Mouse (Mus musculus) thymus, adult 18-20 months (tissue): ENCODE data around the gene Hp1bp3.
A peak's percentile ranks its signal among the peaks of the same experiment; 100 is the strongest.

Experiments
- DNase-seq, 2 experiments: peaks; one replicate each; pipeline ENCODE4 v3.0.0; 2022; ENCODE audit warnings: mixed read lengths in 2 of 2

Gene Hp1bp3

GRCm38 (mm10) chr4:138216200-138216890, at the start of gene Hp1bp3:
Hp1bp3 (plus strand) TSS chr4:138216296.
- peak; percentile 67 to 76 for DNase-seq

DNA sequence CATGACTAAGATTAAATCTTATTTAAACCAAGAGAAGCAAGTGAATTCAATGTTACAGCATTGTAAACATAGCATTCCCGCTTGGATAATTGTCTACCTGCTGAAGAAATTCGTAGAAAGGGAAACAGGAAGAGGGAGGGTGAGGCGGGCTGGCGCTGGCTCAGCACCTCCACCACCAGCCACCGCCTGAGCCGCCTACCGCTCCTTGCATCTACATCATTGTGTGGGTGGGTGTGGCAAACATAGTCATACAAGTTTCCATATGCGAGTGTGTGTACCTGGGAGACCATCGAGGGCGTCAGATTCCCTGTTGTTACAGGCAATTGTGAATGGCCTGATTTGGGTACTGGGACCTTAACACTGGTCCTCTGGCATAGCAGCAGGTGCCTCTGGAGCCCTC, 49.6 kb upstream of the Hp1bp3 start:
- DNase-seq, result no peak

DNA sequence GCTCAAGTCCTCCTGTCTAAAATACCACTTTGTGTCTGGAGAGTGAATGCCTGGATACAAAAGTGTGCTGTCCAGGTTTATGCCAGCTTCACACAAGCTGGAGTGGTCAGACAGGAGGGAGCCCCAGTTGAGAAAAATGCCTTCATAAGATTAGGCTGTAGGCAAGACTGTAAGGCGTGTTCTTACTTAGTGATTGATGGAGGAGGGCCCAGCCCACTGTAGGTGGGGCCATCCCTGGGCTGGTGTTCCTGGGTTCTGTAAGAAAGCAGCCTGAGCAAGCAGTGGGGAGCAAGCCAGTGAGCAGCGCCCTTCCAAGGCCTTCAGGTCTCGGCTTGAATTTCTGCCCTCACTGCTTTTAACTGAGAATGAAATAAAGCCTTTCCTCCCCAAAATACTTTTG, 47.9 kb upstream of the Hp1bp3 start:
- DNase-seq, result no peak

GRCm38 (mm10) chr4:138169420-138169819, 46.7 kb upstream of the Hp1bp3 start:
- DNase-seq, result no peak

GRCm38 (mm10) chr4:138172686-138173085, 43.4 kb upstream of the Hp1bp3 start:
- no peak for DNase-seq

DNA sequence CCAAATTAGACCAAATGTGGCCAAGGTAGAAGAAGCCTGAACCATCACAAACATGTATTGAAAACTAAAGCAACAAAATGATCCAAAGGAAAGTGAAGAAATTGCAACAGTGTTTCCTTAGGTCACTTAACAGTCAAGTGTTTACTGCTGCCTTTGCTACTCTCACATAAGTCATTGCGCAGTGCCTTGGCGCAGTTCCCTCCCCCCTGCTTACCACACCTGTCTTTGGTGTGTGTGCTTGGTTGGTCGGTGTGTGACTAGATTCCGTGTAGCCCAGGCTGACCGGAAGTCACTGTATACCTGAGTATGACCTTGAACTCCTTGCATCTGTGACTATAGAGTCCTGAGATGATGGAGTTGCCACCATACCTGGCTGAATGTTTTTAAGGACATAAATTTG, 36.7 kb upstream of the Hp1bp3 start:
- DNase-seq, result no peak

DNA sequence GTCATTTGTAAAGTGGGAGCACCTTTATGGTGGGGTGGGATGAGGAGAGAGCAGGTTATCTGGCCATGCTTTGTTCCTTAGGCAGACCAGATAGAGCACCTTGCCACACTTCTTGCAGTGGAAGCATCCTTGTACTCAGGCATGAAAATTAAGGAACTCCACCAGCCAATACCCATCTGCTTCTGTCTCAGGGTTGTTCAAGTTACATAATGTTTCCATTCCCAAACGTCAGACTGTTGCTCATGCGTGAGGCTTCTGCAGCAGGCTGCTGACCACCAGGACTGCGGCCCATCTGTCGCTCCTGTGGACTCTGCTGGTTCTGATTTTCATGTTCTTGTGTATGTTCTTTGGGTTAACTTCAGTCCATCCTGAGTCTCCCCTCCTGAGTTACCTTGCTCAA, 35.4 kb upstream of the Hp1bp3 start:
- no peak for DNase-seq

GRCm38 (mm10) chr4:138184056-138184455, 32.0 kb upstream of the Hp1bp3 start:
- no peak for DNase-seq

GRCm38 (mm10) chr4:138184573-138184981, 31.5 kb upstream of the Hp1bp3 start:
- DNase-seq, result no peak

GRCm38 (mm10) chr4:138185961-138186360, 30.1 kb upstream of the Hp1bp3 start:
- no peak for DNase-seq

GRCm38 (mm10) chr4:138187995-138188394, 28.1 kb upstream of the Hp1bp3 start:
- no peak for DNase-seq

DNA sequence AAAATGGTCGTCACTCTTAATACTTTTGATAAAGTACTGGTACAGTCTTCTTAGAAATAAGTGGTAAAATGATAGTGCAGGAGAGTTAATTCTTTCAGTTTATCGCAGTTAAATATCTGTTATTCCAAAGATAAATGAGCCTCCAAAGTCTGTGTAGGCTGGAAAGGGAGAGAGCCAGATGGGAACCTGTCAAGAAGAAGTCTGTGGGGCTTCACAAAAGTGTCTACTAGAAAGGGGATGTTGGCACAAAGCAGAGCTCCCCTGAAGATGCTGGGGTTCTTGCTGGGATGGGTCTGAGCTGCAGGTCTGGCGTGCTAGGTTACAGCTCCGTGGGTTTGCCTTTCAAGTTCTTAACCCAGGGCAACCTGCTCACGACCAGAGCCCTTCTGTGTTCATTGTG, 23.5 kb upstream of the Hp1bp3 start:
- no peak for DNase-seq

- DNase-seq, result no peak
Measured at GRCm38 (mm10) chr4:138200769-138201168, 15.3 kb upstream of the Hp1bp3 start.

DNA sequence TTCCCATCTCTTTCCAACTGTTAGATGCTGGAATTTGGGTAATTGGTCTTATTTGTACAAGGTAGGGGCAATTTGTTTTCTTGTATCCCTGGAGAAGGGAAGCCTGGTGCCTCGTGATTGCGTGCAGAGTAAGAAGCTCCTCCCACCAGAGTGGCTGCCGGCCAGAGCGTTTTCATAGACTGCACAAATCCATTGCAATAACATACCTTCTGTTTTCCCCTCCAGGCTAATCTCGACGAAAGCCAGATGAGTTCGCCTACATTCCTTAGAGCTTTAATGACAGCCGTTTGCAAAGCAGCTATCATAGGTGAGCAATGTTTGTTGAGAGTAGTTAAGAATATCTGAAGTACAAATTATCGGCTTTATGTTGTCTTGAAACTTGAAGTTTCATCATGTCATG, 14.4 kb upstream of the Hp1bp3 start:
- DNase-seq, result no peak

GRCm38 (mm10) chr4:138210116-138210515, 6.0 kb upstream of the Hp1bp3 start:
- DNase-seq, result no peak

- no peak for DNase-seq
Measured at GRCm38 (mm10) chr4:138213861-138214260, 2.2 kb upstream of the Hp1bp3 start.

GRCm38 (mm10) chr4:138215671-138216199, 361 bp upstream of the Hp1bp3 start:
- no peak for DNase-seq

DNA sequence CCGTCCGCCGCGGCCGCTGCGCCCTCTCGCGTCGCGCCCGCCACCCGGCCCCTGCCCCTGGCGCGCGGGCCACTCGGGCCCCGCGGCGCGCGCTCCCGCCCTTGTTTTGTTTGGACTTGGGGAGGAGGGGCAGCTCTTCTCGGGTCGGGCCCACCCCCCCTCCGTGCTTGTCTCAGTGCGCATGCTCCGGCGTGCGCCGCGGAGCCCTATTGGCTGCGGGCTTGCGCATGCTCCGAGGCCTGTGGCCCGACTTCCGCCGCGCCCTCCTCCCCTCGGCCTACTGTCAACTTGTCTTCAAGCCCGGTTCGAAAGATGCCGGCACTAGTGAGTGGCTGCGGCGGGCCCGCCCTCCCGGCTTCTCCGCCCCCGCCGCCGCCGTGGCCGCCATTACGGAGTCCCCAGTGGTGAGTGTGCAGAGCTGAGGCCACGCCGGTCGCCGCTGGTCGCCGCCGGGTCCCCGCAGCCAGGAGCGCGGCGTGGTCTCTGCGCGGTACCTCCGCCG, 846 bp downstream of the Hp1bp3 start:
- DNase-seq, result peak; percentile 96

DNA sequence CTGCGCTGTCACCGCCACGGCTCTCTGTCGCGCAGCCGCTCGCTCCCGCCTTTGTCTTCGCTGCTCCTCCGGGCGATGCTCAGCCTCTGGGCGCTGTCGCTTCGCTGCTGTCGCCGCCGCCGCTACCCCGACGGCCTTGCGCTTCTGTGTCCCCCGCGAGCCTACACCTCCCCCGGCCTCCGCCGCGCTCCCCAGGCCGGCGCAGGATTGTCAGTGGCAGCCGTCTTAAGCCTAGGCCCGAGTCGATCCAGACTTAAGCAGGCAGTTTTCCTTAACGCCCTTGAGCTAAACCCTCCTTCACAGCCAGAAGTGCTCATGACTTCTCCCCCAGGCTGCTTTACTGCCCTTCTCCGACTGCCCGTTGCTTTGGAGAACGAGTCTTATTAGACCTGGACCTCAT, 1.3 kb downstream of the Hp1bp3 start:
- DNase-seq, result peak in 1 of 2 experiments; percentile 47

DNA sequence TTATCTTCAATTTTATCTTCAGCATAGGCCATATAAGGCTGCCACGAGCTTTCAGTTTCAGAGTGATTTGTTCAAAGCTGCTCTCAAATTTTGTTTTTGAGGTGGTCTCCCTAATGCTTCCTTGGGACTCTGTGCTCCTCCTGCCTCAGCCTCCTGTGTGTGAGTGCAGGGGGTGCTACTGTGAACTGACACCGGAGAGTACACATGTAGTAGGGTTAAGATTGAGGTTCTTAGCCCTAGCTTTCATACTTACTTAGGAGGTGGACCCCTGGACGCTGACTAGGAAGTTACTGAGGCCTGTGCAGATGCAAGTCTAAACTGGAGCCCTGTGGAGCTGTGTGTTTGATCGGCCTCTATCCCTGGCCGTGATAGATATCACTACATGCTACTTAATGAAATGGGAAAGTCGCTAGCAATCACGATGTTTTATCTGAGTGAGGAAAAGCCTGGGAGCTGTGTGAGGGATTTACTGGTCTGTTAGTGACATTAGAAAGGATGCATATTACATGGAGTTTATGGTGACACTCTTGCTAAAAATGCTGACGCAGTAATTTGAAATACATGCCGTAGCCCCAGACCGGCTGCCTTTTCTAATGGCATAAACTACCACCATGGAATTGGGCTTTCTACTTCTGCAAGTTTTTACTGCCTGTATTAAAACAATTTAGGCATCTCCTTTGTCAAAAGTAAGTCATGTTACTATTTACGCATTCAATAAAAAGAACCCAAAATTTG, 2.0 kb downstream of the Hp1bp3 start:
- no peak for DNase-seq

- no peak for DNase-seq
Measured at GRCm38 (mm10) chr4:138219331-138219730, 3.2 kb downstream of the Hp1bp3 start.

DNA sequence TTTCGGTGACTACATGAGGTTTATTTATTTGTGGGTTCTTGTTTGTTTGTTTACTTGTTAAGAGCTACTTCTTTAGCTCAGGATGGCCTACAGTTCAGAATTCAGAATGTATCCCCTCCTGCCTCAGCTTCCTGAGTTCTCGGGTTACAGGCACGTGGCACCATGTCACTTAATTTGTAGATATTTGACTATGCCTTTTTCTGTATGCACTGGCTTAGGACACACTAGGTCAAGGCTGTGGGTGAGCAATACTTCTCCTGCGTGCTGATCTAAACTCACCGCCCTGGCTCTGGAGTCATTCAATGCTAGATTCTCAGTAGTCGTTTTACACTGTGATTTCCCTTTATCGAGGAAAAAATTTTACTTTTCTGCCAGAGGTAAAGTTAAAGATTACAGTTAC, 4.7 kb downstream of the Hp1bp3 start:
- no peak for DNase-seq

- no peak for DNase-seq
Measured at GRCm38 (mm10) chr4:138221406-138221805, 5.3 kb downstream of the Hp1bp3 start.

- DNase-seq, result peak; percentile 16 to 46
Measured at GRCm38 (mm10) chr4:138222396-138222795, 6.3 kb downstream of the Hp1bp3 start.
